In the genomic region with DNA sequence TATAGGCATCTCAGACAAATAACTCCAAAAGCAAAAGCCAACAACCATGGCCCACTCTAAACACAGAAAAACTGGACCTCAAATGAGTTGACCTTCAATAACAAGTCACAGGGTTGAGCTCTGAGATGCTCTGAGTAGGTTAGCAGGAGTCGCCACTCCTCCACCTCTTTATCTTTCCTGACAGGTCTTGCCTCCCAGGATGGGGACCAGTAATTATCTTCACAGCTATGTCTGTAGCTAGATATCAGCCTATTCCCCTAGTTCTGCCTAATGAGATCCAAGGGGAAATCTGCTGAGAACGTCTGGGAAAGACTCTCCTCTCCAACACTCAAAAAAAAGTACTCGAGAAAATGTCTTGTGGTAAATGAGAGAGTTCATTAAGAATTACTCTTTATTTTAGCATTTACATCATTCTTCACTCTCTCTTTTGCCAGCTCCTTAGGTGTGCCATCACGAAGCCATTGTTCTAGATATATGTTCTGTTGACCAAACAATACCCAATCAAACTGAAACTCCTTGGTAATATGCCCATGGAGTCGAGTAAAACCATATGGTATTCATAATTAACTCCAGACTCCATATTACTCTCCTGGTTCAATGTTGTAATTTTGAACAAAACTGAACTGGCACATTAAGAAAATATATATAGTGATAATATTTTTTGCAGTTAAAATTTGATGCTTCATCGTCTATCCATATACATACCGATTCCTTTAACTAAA, we compare ENCODE assay signal across 36 mouse cellular contexts. TPM values are rescaled to one million over a fixed set of nuclear protein-coding genes. Genes with fewer than 3 reads are reported as not detected.
A peak's percentile ranks its signal among the peaks of the same experiment; 100 is the strongest.
DNase-seq lines count a peak whose midpoint lies in the region; ATAC-seq and TF ChIP-seq lines count a peak whose summit lies in the region.
"Had no signal": no experiment of that assay in that cellular context is flagged by ENCODE, and none has a peak within 500 bp of the region (broad histone marks: within the 10 kb centered on the region; RNA-seq: fewer than 3 reads in every experiment).

No protein-coding gene starts in this region.

- no peaks in the 10 kb centered on the region for H3K27me3 ChIP-seq in stomach, embryonic 15.5 days (replicated peaks)
- H3K27me3 ChIP-seq in stomach, postnatal 0 days (ENCODE audit: control insufficient read depth, insufficient read depth, low read length), result no peaks in the 10 kb centered on the region
- H3K27me3 ChIP-seq in embryonic facial prominence, embryonic 14.5 days (replicated peaks; ENCODE audit: control insufficient read depth, insufficient read depth, low read length), result no peaks in the 10 kb centered on the region
- no peaks in the 10 kb centered on the region; the same call in 1 of the 2 replicates for H3K27me3 ChIP-seq in liver, embryonic 12.5 days (replicated peaks)
- H3K27me3 ChIP-seq in liver, postnatal 0 days (ENCODE audit: insufficient read depth, low read length), result no peaks in the 10 kb centered on the region
- H3K27me3 ChIP-seq in intestine, postnatal 0 days (replicated peaks; ENCODE audit: control insufficient read depth, insufficient read depth, low read length), result no peaks in the 10 kb centered on the region
- H3K27me3 ChIP-seq: CH12.LX; embryonic facial prominence, embryonic 12.5 days; forebrain, embryonic 12.5 days; heart, embryonic 15.5 days; neural tube, embryonic 12.5 days had no signal

- DNase-seq in stomach, postnatal 0 days (ENCODE audit: low spot score), result no peak
- peak; percentile 26 for DNase-seq in embryonic facial prominence, embryonic 14.5 days (ENCODE audit: low spot score)
- DNase-seq in liver, postnatal 0 days, result no peak
- no peak for DNase-seq in layer of hippocampus, adult 9-10 months (ENCODE audit: low spot score)
- no peak for DNase-seq in layer of hippocampus, postnatal 36 days
- DNase-seq: adrenal gland, postnatal 10 days; cerebellum, adult 2 months; cerebellum, postnatal 14 days; forebrain, postnatal 0 days; gastrocnemius, postnatal 10 days; kidney, adult 2 months; kidney, postnatal 36 days; left cerebral cortex, postnatal 4 days; right cerebral cortex, adult 18-20 months had no signal

- no peaks in the 10 kb centered on the region for H3K36me3 ChIP-seq in stomach, embryonic 15.5 days
- no peaks in the 10 kb centered on the region for H3K36me3 ChIP-seq in stomach, postnatal 0 days (ENCODE audit: control insufficient read depth, insufficient read depth, low read length)
- H3K36me3 ChIP-seq in embryonic facial prominence, embryonic 14.5 days (ENCODE audit: control insufficient read depth, insufficient read depth, low read length), result no peaks in the 10 kb centered on the region
- no peaks in the 10 kb centered on the region for H3K36me3 ChIP-seq in liver, embryonic 12.5 days
- H3K36me3 ChIP-seq in liver, postnatal 0 days (replicated peaks; ENCODE audit: insufficient read depth, low read length), result 0 out of 2 replicates have a peak, but pooled peaks cover 2% of the 10 kb centered on the region
- no peaks in the 10 kb centered on the region for H3K36me3 ChIP-seq in intestine, postnatal 0 days (ENCODE audit: control insufficient read depth, insufficient read depth)
- H3K36me3 ChIP-seq: embryonic facial prominence, embryonic 12.5 days; forebrain, embryonic 12.5 days; heart, embryonic 10.5 days; heart, embryonic 15.5 days; midbrain, embryonic 10.5 days; neural tube, embryonic 12.5 days had no signal

- H3K9ac ChIP-seq in stomach, embryonic 15.5 days, result no peak overlapping the region
- H3K9ac ChIP-seq in stomach, postnatal 0 days (ENCODE audit: low read length), result no peak overlapping the region
- H3K9ac ChIP-seq in embryonic facial prominence, embryonic 14.5 days (ENCODE audit: low read depth, low read length), result no peak overlapping the region
- no peak overlapping the region for H3K9ac ChIP-seq in liver, embryonic 12.5 days
- H3K9ac ChIP-seq in liver, postnatal 0 days (replicated peaks), result no peak overlapping the region
- no peak overlapping the region for H3K9ac ChIP-seq in intestine, postnatal 0 days (ENCODE audit: low read depth, low read length)
- H3K9ac ChIP-seq: embryonic facial prominence, embryonic 12.5 days; forebrain, embryonic 12.5 days; forebrain, postnatal 0 days; heart, embryonic 15.5 days; neural tube, embryonic 12.5 days had no signal

- H3K4me3 ChIP-seq in stomach, embryonic 15.5 days (replicated peaks), result no peak overlapping the region
- H3K4me3 ChIP-seq in stomach, postnatal 0 days (ENCODE audit: low read depth, low read length), result no peak overlapping the region
- no peak overlapping the region for H3K4me3 ChIP-seq in embryonic facial prominence, embryonic 14.5 days (ENCODE audit: low read depth, low read length)
- H3K4me3 ChIP-seq in liver, embryonic 12.5 days, result no peak overlapping the region
- H3K4me3 ChIP-seq in liver, postnatal 0 days (ENCODE audit: low read depth, low read length), result no peak overlapping the region
- no peak overlapping the region for H3K4me3 ChIP-seq in intestine, postnatal 0 days (ENCODE audit: low read depth, low read length)
- H3K4me3 ChIP-seq: embryonic facial prominence, embryonic 12.5 days; erythroblast, embryonic 14.5 days; forebrain, embryonic 12.5 days; heart, embryonic 10.5 days; heart, embryonic 15.5 days; layer of hippocampus, adult 2 months; midbrain, embryonic 10.5 days; myocyte; neural tube, embryonic 12.5 days had no signal

- peak; percentile 75; the same call in 1 of the 2 replicates for ATAC-seq in stomach, embryonic 15.5 days (ENCODE audit: insufficient read depth, low FRiP score, low read depth)
- no peak for ATAC-seq in stomach, postnatal 0 days (ENCODE audit: low FRiP score, low TSS enrichment)
- no peak; the same call in 1 of the 2 replicates for ATAC-seq in embryonic facial prominence, embryonic 14.5 days (ENCODE audit: low read depth)
- ATAC-seq in liver, embryonic 12.5 days, result peak; percentile 99
- ATAC-seq in liver, postnatal 0 days, result no peak
- ATAC-seq in intestine, postnatal 0 days, result no peak
- ATAC-seq: forebrain, postnatal 0 days; hindbrain, embryonic 16.5 days; lung, postnatal 0 days had no signal

- TF ChIP-seq EP300 in stomach, postnatal 0 days (optimal IDR thresholded peaks at IDR 0.05), result no peak
- peak; percentile 58; the same call in 1 of the 2 replicates for TF ChIP-seq EP300 in liver, postnatal 0 days (IDR thresholded peaks at IDR 0.05; ENCODE audit: low read depth)

- no peak overlapping the region for H3K4me2 ChIP-seq in stomach, embryonic 15.5 days
- no peak overlapping the region for H3K4me2 ChIP-seq in stomach, postnatal 0 days (replicated peaks; ENCODE audit: low read depth)
- no peak overlapping the region for H3K4me2 ChIP-seq in embryonic facial prominence, embryonic 14.5 days (ENCODE audit: low read depth, low read length)
- H3K4me2 ChIP-seq in liver, embryonic 12.5 days, result peak overlapping the region; percentile 11
- 0 out of 2 replicates have a peak overlapping the region, but pooled peaks have one; percentile 13 for H3K4me2 ChIP-seq in liver, postnatal 0 days (ENCODE audit: low read depth, low read length)
- H3K4me2 ChIP-seq in intestine, postnatal 0 days (replicated peaks; ENCODE audit: low read depth), result no peak overlapping the region
- H3K4me2 ChIP-seq: embryonic facial prominence, embryonic 12.5 days; forebrain, embryonic 12.5 days; heart, embryonic 15.5 days; neural tube, embryonic 12.5 days had no signal

- no peak for TF ChIP-seq CTCF in stomach, postnatal 0 days (IDR thresholded peaks at IDR 0.05; ENCODE audit: low read depth)
- no peak for TF ChIP-seq CTCF in liver, postnatal 0 days (IDR thresholded peaks at IDR 0.05; ENCODE audit: low read depth)
- TF ChIP-seq CTCF in intestine, postnatal 0 days (IDR thresholded peaks at IDR 0.05; ENCODE audit: low read depth), result no peak

- 78% methylated on average over 7 of the region's 7 CpGs for WGBS in stomach, embryonic 15.5 days
- 75% methylated on average over 7 of the region's 7 CpGs for WGBS in stomach, postnatal 0 days
- WGBS in embryonic facial prominence, embryonic 14.5 days, result 58% methylated on average over 7 of the region's 7 CpGs
- 51% methylated on average over 7 of the region's 7 CpGs for whole genome bisulfite sequencing in liver, embryonic 12.5 days (ENCODE audit: insufficient replicate concordance)
- WGBS in liver, postnatal 0 days (ENCODE audit: insufficient replicate concordance), result 71% methylated on average over 7 of the region's 7 CpGs
- WGBS in intestine, postnatal 0 days, result 85% methylated on average over 7 of the region's 7 CpGs

- H3K27ac ChIP-seq in stomach, embryonic 15.5 days, result no peak overlapping the region
- no peak overlapping the region for H3K27ac ChIP-seq in stomach, postnatal 0 days (replicated peaks)
- no peak overlapping the region for H3K27ac ChIP-seq in embryonic facial prominence, embryonic 14.5 days (replicated peaks; ENCODE audit: low read depth, low read length)
- no peak overlapping the region for H3K27ac ChIP-seq in liver, embryonic 12.5 days
- H3K27ac ChIP-seq in liver, postnatal 0 days (ENCODE audit: low read depth), result no peak overlapping the region
- no peak overlapping the region for H3K27ac ChIP-seq in intestine, postnatal 0 days (ENCODE audit: low read depth, low read length)
- H3K27ac ChIP-seq: embryonic facial prominence, embryonic 12.5 days; forebrain, embryonic 12.5 days; heart, embryonic 10.5 days; heart, embryonic 15.5 days; layer of hippocampus, adult 2 months; midbrain, embryonic 10.5 days; neural tube, embryonic 12.5 days had no signal

- no peaks in the 10 kb centered on the region for H3K4me1 ChIP-seq in stomach, embryonic 15.5 days
- H3K4me1 ChIP-seq in stomach, postnatal 0 days (replicated peaks; ENCODE audit: control insufficient read depth, insufficient read depth), result no peaks in the 10 kb centered on the region
- no peaks in the 10 kb centered on the region for H3K4me1 ChIP-seq in embryonic facial prominence, embryonic 14.5 days (ENCODE audit: control insufficient read depth, insufficient read depth, low read length)
- peaks cover 27% of the 10 kb centered on the region for H3K4me1 ChIP-seq in liver, embryonic 12.5 days
- peaks cover 12% of the 10 kb centered on the region for H3K4me1 ChIP-seq in liver, postnatal 0 days (ENCODE audit: insufficient read depth)
- no peaks in the 10 kb centered on the region for H3K4me1 ChIP-seq in intestine, postnatal 0 days (replicated peaks; ENCODE audit: control insufficient read depth, insufficient read depth, low read length)
- H3K4me1 ChIP-seq: forebrain, embryonic 12.5 days; heart, embryonic 10.5 days; midbrain, embryonic 10.5 days; neural tube, embryonic 12.5 days had no signal

- no peaks in the 10 kb centered on the region for H3K9me3 ChIP-seq in stomach, embryonic 15.5 days
- H3K9me3 ChIP-seq in stomach, postnatal 0 days (ENCODE audit: control insufficient read depth, low read length), result no peaks in the 10 kb centered on the region
- H3K9me3 ChIP-seq in embryonic facial prominence, embryonic 14.5 days (ENCODE audit: control insufficient read depth, low read length), result no peaks in the 10 kb centered on the region
- no peaks in the 10 kb centered on the region for H3K9me3 ChIP-seq in liver, embryonic 12.5 days (replicated peaks)
- H3K9me3 ChIP-seq in liver, postnatal 0 days (ENCODE audit: low read length), result no peaks in the 10 kb centered on the region
- H3K9me3 ChIP-seq in intestine, postnatal 0 days (ENCODE audit: control insufficient read depth), result no peaks in the 10 kb centered on the region
- H3K9me3 ChIP-seq: embryonic facial prominence, embryonic 12.5 days; forebrain, embryonic 12.5 days; heart, embryonic 10.5 days; heart, embryonic 15.5 days; midbrain, embryonic 10.5 days; neural tube, embryonic 12.5 days had no signal

RNA-seq across cellular contexts. Expression of a gene that starts 7.4 kb away (rescaled TPM):
- 0.14 and 0.42 TPM in 2 replicates for polyA plus RNA-seq in stomach, embryonic 15.5 days (2015; fragmentation: Nextera tagmentation; extraction: Ambion mirVana)
- polyA plus RNA-seq in stomach, postnatal 0 days (2015; fragmentation: Nextera tagmentation; extraction: Ambion mirVana), result 0.52 and 0.69 TPM in 2 replicates
- polyA plus RNA-seq in embryonic facial prominence, embryonic 14.5 days (2014; fragmentation: Nextera tagmentation; extraction: Ambion mirVana), result 2.5 and 3.9 TPM in 2 replicates
- polyA plus RNA-seq in liver, embryonic 12.5 days (2016; fragmentation: Nextera tagmentation; extraction: Ambion mirVana), result 0.66 and 0.98 TPM in 2 replicates
- polyA plus RNA-seq in liver, postnatal 0 days (2015; fragmentation: Nextera tagmentation; extraction: Ambion mirVana), result 503 and 548 TPM in 2 replicates
- polyA plus RNA-seq in intestine, postnatal 0 days (2015; fragmentation: Nextera tagmentation; extraction: Ambion mirVana), result not detected in 2 replicates
- not detected for total RNA-seq in layer of hippocampus, postnatal 36 days (2021)
- total RNA-seq: CH12.LX; ES-E14; heart, postnatal 25 days; layer of hippocampus, adult 2 months; layer of hippocampus, postnatal 25 days; left cerebral cortex, postnatal 4 days had no signal
- polyA plus RNA-seq: C2C12; cerebellum, adult 2 months; cortical plate, adult 2 months; erythroblast, embryonic 14.5 days; heart, embryonic 15.5 days; intestine, embryonic 14.5 days; midbrain, embryonic 10.5 days; midbrain, postnatal 0 days; myocyte; neural tube, embryonic 12.5 days had no signal

Comparison
In these comparisons a context has a peak if more than half of its experiments do, and no peak if none do; other contexts are left out.
1. ATAC-seq: peak in stomach, embryonic 15.5 days (single experiment) and liver, embryonic 12.5 days (single experiment); none in stomach, postnatal 0 days (single experiment), embryonic facial prominence, embryonic 14.5 days (single experiment), liver, postnatal 0 days (single experiment) and intestine, postnatal 0 days (single experiment).
2. RNA of a gene that starts 7.4 kb away (polyA plus RNA-seq): 503 to 548 TPM in liver, postnatal 0 days; 2.5 to 3.9 TPM in embryonic facial prominence, embryonic 14.5 days, 0.66 to 0.98 TPM in liver, embryonic 12.5 days, 0.52 to 0.69 TPM in stomach, postnatal 0 days, 0.14 to 0.42 TPM in stomach, embryonic 15.5 days and not detected in intestine, postnatal 0 days; every median in the first group is over 100 times any median in the second.
3. H3K4me2 ChIP-seq: peak in liver, embryonic 12.5 days (single experiment) and liver, postnatal 0 days (single experiment); none in stomach, embryonic 15.5 days (single experiment), stomach, postnatal 0 days (single experiment), embryonic facial prominence, embryonic 14.5 days (single experiment) and intestine, postnatal 0 days (single experiment).